8 mouse cellular contexts compared by ENCODE assay signal in genomic region chrX:169997456-169997853, GRCm38 (mm10). TPM values are rescaled to one million over a fixed set of nuclear protein-coding genes. Genes with fewer than 3 reads are reported as not detected.
DNase-seq lines count a peak whose midpoint lies in the region; ATAC-seq lines count a peak whose summit lies in the region.
"Not testable (repeated sequence)": the region's sequence is repeated elsewhere in the genome, so short reads cannot be mapped to it uniquely, and the experiment has no call there.

No protein-coding gene starts in this region.

- peak overlapping the region; percentile 31 for H3K9ac ChIP-seq in ES-E14 (ENCODE audit: insufficient read depth, low read depth, low read length, poor library complexity, severe bottlenecking)
- peak overlapping the region; percentile 54; the same call in 1 of the 2 replicates for H3K9ac ChIP-seq in embryonic facial prominence, embryonic 13.5 days
- H3K9ac ChIP-seq in kidney, embryonic 16.5 days (replicated peaks; ENCODE audit: low read length) = peak overlapping the region; percentile 53
- H3K9ac ChIP-seq in liver, embryonic 16.5 days (ENCODE audit: low read depth, low read length) = not testable (repeated sequence)
- peak overlapping the region; percentile 62 for H3K9ac ChIP-seq in midbrain, embryonic 14.5 days (replicated peaks; ENCODE audit: low read length)
- 0 out of 2 replicates have a peak overlapping the region, but pooled peaks have one; percentile 8 for H3K9ac ChIP-seq in stomach, embryonic 14.5 days (replicated peaks; ENCODE audit: low read depth, low read length)

- not testable (repeated sequence) for H3K9me3 ChIP-seq in ES-E14 (ENCODE audit: control insufficient read depth, insufficient read depth, low read depth, low read length); embryonic facial prominence, embryonic 13.5 days; liver, embryonic 16.5 days (replicated peaks; ENCODE audit: control insufficient read depth, low read length)
- H3K9me3 ChIP-seq in hindbrain, embryonic 10.5 days = peaks cover 19% of the 10 kb centered on the region
- H3K9me3 ChIP-seq in kidney, embryonic 16.5 days (ENCODE audit: low read length) = peaks cover 22% of the 10 kb centered on the region
- peaks cover 56% of the 10 kb centered on the region for H3K9me3 ChIP-seq in midbrain, embryonic 14.5 days (ENCODE audit: control insufficient read depth, low read length)
- H3K9me3 ChIP-seq in stomach, embryonic 14.5 days (ENCODE audit: control insufficient read depth, low read depth, low read length) = peaks cover 47% of the 10 kb centered on the region

- not testable (repeated sequence) for H3K27me3 ChIP-seq in embryonic facial prominence, embryonic 13.5 days; hindbrain, embryonic 10.5 days (ENCODE audit: insufficient read depth, poor library complexity, severe bottlenecking); kidney, embryonic 16.5 days (ENCODE audit: insufficient read depth, low read length); liver, embryonic 16.5 days (ENCODE audit: control insufficient read depth, insufficient read depth, low read depth, low read length); midbrain, embryonic 14.5 days (ENCODE audit: control insufficient read depth, insufficient read depth, low read length); stomach, embryonic 14.5 days (ENCODE audit: control insufficient read depth, insufficient read depth, low read length)

- in situ Hi-C loops in ES-E14 (cut with MboI; ENCODE audit: low sequenced_read_pairs in 2 of 2, unreplicated experiment in 2 of 2) = not testable (repeated sequence)

- peak overlapping the region; percentile 1; the same call in 1 of the 2 replicates for H3K27ac ChIP-seq in ES-E14 (ENCODE audit: insufficient read depth, low read depth, low read length, poor library complexity, severe bottlenecking)
- peak overlapping the region; percentile 57; the same call in 1 of the 2 replicates for H3K27ac ChIP-seq in embryonic facial prominence, embryonic 13.5 days
- H3K27ac ChIP-seq in hindbrain, embryonic 10.5 days = peak overlapping the region; percentile 91
- H3K27ac ChIP-seq in kidney, embryonic 16.5 days (ENCODE audit: low read length) = peak overlapping the region; percentile 50; the same call in 1 of the 2 replicates
- H3K27ac ChIP-seq in liver, embryonic 16.5 days (ENCODE audit: low read length) = not testable (repeated sequence)
- H3K27ac ChIP-seq in midbrain, embryonic 14.5 days (replicated peaks; ENCODE audit: low read depth, low read length) = peak overlapping the region; percentile 91
- H3K27ac ChIP-seq in stomach, embryonic 14.5 days (ENCODE audit: low read length) = peak overlapping the region; percentile 4

- H3K4me3 ChIP-seq in ES-E14 (ENCODE audit: insufficient read depth in 1 of 2, low read depth in 1 of 2, low read length in 2 of 2, poor library complexity in 1 of 2, severe bottlenecking in 1 of 2) = peak overlapping the region; percentile 53 to 56
- H3K4me3 ChIP-seq in embryonic facial prominence, embryonic 13.5 days = peak overlapping the region; percentile 42
- H3K4me3 ChIP-seq in hindbrain, embryonic 10.5 days = peak overlapping the region; percentile 51
- peak overlapping the region; percentile 38 for H3K4me3 ChIP-seq in kidney, embryonic 16.5 days (ENCODE audit: low read length)
- peak overlapping the region; percentile 46 for H3K4me3 ChIP-seq in liver, embryonic 16.5 days (ENCODE audit: low read depth, low read length)
- H3K4me3 ChIP-seq in midbrain, embryonic 14.5 days (replicated peaks; ENCODE audit: low read depth, low read length) = peak overlapping the region; percentile 52
- H3K4me3 ChIP-seq in stomach, embryonic 14.5 days (ENCODE audit: low read depth, low read length) = peak overlapping the region; percentile 34

- not testable (repeated sequence) for ATAC-seq in embryonic facial prominence, embryonic 13.5 days (ENCODE audit: insufficient number of reproducible peaks, insufficient read depth, low FRiP score, low TSS enrichment, low read depth); liver, embryonic 16.5 days (ENCODE audit: low read depth); midbrain, embryonic 14.5 days (ENCODE audit: low FRiP score, low TSS enrichment)
- ATAC-seq in kidney, embryonic 16.5 days (ENCODE audit: low FRiP score, low TSS enrichment) = 0 out of 2 replicates have a peak, but pooled peaks have one; percentile 17
- ATAC-seq in stomach, embryonic 14.5 days (ENCODE audit: insufficient number of reproducible peaks, insufficient read depth, low FRiP score, low read depth) = peak; percentile 1; the same call in 1 of the 2 replicates

- H3K36me3 ChIP-seq in ES-E14 (ENCODE audit: control insufficient read depth, insufficient read depth, low read length, poor library complexity, severe bottlenecking); embryonic facial prominence, embryonic 13.5 days; hindbrain, embryonic 10.5 days; kidney, embryonic 16.5 days (ENCODE audit: insufficient read depth, low read length); liver, embryonic 16.5 days (ENCODE audit: control insufficient read depth, insufficient read depth); midbrain, embryonic 14.5 days (ENCODE audit: control insufficient read depth, insufficient read depth, low read length); stomach, embryonic 14.5 days (ENCODE audit: control insufficient read depth, insufficient read depth, low read length): not testable (repeated sequence)

- 23% methylated on average over 28 of the region's 40 CpGs for WGBS in embryonic facial prominence, embryonic 13.5 days
- WGBS in hindbrain, embryonic 10.5 days = 17% methylated on average over 31 of the region's 40 CpGs
- WGBS in kidney, embryonic 16.5 days = 40% methylated on average over 29 of the region's 40 CpGs
- 34% methylated on average over 24 of the region's 40 CpGs for WGBS in liver, embryonic 16.5 days (ENCODE audit: insufficient replicate concordance)
- 27% methylated on average over 40 of the region's 40 CpGs for WGBS in midbrain, embryonic 14.5 days
- WGBS in stomach, embryonic 14.5 days = 47% methylated on average over 40 of the region's 40 CpGs

- not testable (repeated sequence) for DNase-seq in ES-E14 (ENCODE audit: low read depth, low spot score); hindbrain, embryonic 10.5 days (ENCODE audit: low spot score); midbrain, embryonic 14.5 days
- peak; percentile 64 for DNase-seq in gastrocnemius, adult 18-20 months (ENCODE audit: low spot score)

- H3K4me1 ChIP-seq in ES-E14 (ENCODE audit: control insufficient read depth in 2 of 2, insufficient read depth in 2 of 2, low read length in 2 of 2, poor library complexity in 1 of 2) = peaks cover 3 to 14% of the 10 kb centered on the region in 2 experiments; a peak in 3 of 4 replicates
- not testable (repeated sequence) for H3K4me1 ChIP-seq in embryonic facial prominence, embryonic 13.5 days; hindbrain, embryonic 10.5 days (replicated peaks); kidney, embryonic 16.5 days (ENCODE audit: insufficient read depth, low read length); liver, embryonic 16.5 days (ENCODE audit: control insufficient read depth, low read depth, low read length); midbrain, embryonic 14.5 days (ENCODE audit: control insufficient read depth, insufficient read depth, low read length); stomach, embryonic 14.5 days (ENCODE audit: control insufficient read depth, insufficient read depth, low read length)

- H3K4me2 ChIP-seq in embryonic facial prominence, embryonic 13.5 days = peak overlapping the region; percentile 69
- peak overlapping the region; percentile 71 for H3K4me2 ChIP-seq in kidney, embryonic 16.5 days (replicated peaks; ENCODE audit: low read depth, low read length)
- H3K4me2 ChIP-seq in liver, embryonic 16.5 days (ENCODE audit: low read depth, low read length) = peak overlapping the region; percentile 67
- peak overlapping the region; percentile 93 for H3K4me2 ChIP-seq in midbrain, embryonic 14.5 days (ENCODE audit: low read length)
- peak overlapping the region; percentile 62 for H3K4me2 ChIP-seq in stomach, embryonic 14.5 days (replicated peaks; ENCODE audit: low read depth, low read length)

RNA-seq across cellular contexts. Expression of gene Gm21887, which starts 12.0 kb away (rescaled TPM):
- 165 and 322 TPM in 2 replicates for total RNA-seq in ES-E14 (2012; rRNA removed)
- polyA plus RNA-seq in embryonic facial prominence, embryonic 13.5 days (2015; fragmentation: Nextera tagmentation; extraction: Ambion mirVana) = 188 and 256 TPM in 2 replicates
- total RNA-seq in gastrocnemius, adult 18-20 months (2021) = 10 to 100 TPM; 18.0 to 35.3 TPM
- polyA plus RNA-seq in hindbrain, embryonic 10.5 days (2016; fragmentation: Nextera tagmentation; extraction: Ambion mirVana) = 229 and 264 TPM in 2 replicates
- polyA plus RNA-seq in kidney, embryonic 16.5 days (2015; fragmentation: Nextera tagmentation; extraction: Ambion mirVana) = 162 and 299 TPM in 2 replicates
- polyA plus RNA-seq in liver, embryonic 16.5 days (2015; fragmentation: Nextera tagmentation; extraction: Ambion mirVana) = 58.5 and 73.3 TPM in 2 replicates
- 126 and 339 TPM in 2 replicates for polyA plus RNA-seq in midbrain, embryonic 14.5 days (2014; fragmentation: Nextera tagmentation; extraction: Ambion mirVana)
- polyA plus RNA-seq in stomach, embryonic 14.5 days (2014; fragmentation: Nextera tagmentation; extraction: Ambion mirVana) = 236 and 294 TPM in 2 replicates
